Mouse (Mus musculus) embryonic facial prominence, embryonic 14.5 days (tissue): ENCODE measurements around the gene Msantd1. TPM values are rescaled to one million over a fixed set of nuclear protein-coding genes. Genes with fewer than 3 reads are reported as not detected.

Experiments
- ATAC-seq: fragments of 200-750 bp; cut with Nextera tagmentation; 2 replicates; pipeline ENCODE4 v1.8.0; 2017; ENCODE audit warnings: low read depth, moderate number of reproducible peaks, moderate TSS enrichment
- DNase-seq: peaks from one replicate; pipeline ENCODE4 v3.0.0-alpha.2; 2015; ENCODE audit warnings: low spot score
- H3K27ac ChIP-seq: fragments of 300-500 bp; sonication (generic); replicated peaks from 2 replicates; pipeline ENCODE4 v1.5.1; 2014; ENCODE audit warnings: low read depth, mild to moderate bottlenecking, low read length, moderate library complexity
- H3K27me3 ChIP-seq: fragments of 300-500 bp; sonication (generic); replicated peaks from 2 replicates; pipeline ENCODE4 v1.6.1; 2014; ENCODE audit warnings: low read length; ENCODE audit not compliant: control insufficient read depth, insufficient read depth
- H3K36me3 ChIP-seq: fragments of 300-500 bp; sonication (generic); 2 replicates; pipeline ENCODE4 v1.6.1; 2014; ENCODE audit warnings: low read length, mixed read lengths; ENCODE audit not compliant: control insufficient read depth, insufficient read depth
- H3K4me1 ChIP-seq: fragments of 300-500 bp; sonication (generic); 2 replicates; pipeline ENCODE4 v1.6.1; 2014; ENCODE audit warnings: antibody characterized with exemption, low read length; ENCODE audit not compliant: control insufficient read depth, insufficient read depth
- H3K4me2 ChIP-seq: fragments of 300-500 bp; sonication (generic); 2 replicates; pipeline ENCODE4 v1.6.1; 2014; ENCODE audit warnings: low read depth, mild to moderate bottlenecking, low read length, moderate library complexity, mixed read lengths
- H3K4me3 ChIP-seq: fragments of 300-500 bp; sonication (generic); 2 replicates; pipeline ENCODE4 v1.5.1; 2014; ENCODE audit warnings: low read depth, mild to moderate bottlenecking, low read length
- H3K9ac ChIP-seq: fragments of 300-500 bp; sonication (generic); 2 replicates; pipeline ENCODE4 v1.6.1; 2014; ENCODE audit warnings: low read depth, mild to moderate bottlenecking, low read length, moderate library complexity, mixed read lengths
- H3K9me3 ChIP-seq: fragments of 300-500 bp; sonication (generic); 2 replicates; pipeline ENCODE4 v1.6.1; 2016; ENCODE audit warnings: low read length; ENCODE audit not compliant: control insufficient read depth
- WGBS: fragments of 180-500 bp; shearing (Covaris S2); extraction: QIAGEN DNeasy Blood & Tissue Kit; methylation state at CpG from one replicate; pipeline ENCODE4 v1.1.7; 2014; 5-methylcytosine and 5-hydroxymethylcytosine counted together
- polyA plus RNA-seq: library from polyadenylated mRNA; unstranded; fragments of >200 nt; fragmentation: Nextera tagmentation; extraction: Ambion mirVana; gene quantifications from 2 replicates; pipeline ENCODE4 v1.2.1, GENCODE M21; 2014

Gene Msantd1
- polyA plus RNA-seq, 1 experiment from 2014 or later = 1.3 TPM

- Histone ChIP-seq H3K9me3 (no peaks in the 10 kb centered on the region), H3K4me1 (peaks cover 16% of the 10 kb centered on the region), H3K27me3 (no peaks in the 10 kb centered on the region), H3K36me3 (no peaks in the 10 kb centered on the region), H3K9ac (no peak overlapping the region), H3K4me2 (no peak overlapping the region), H3K4me3 (no peak overlapping the region), H3K27ac (peak overlapping the region; percentile 77)
- peak; percentile 33 for DNase-seq
- peak; percentile 44; the same call in 1 of the 2 replicates for ATAC-seq
- WGBS = 32% methylated on average over 11 of the region's 11 CpGs
Measured at GRCm38 (mm10) chr5:34931516-34932457, 24.0 kb downstream of the Msantd1 start.

GRCm38 (mm10) chr5:34932458-34932806, 24.6 kb downstream of the Msantd1 start:
- Histone ChIP-seq H3K9ac (no peak overlapping the region), H3K9me3 (no peaks in the 10 kb centered on the region), H3K27me3 (no peaks in the 10 kb centered on the region), H3K36me3 (no peaks in the 10 kb centered on the region), H3K4me3 (no peak overlapping the region), H3K4me1 (peaks cover 16% of the 10 kb centered on the region), H3K4me2 (no peak overlapping the region), H3K27ac (peak overlapping the region; percentile 77)
- no peak for ATAC-seq
- WGBS = 34% methylated on average over 4 of the region's 4 CpGs
- DNase-seq = no peak

- ATAC-seq = no peak
- Histone ChIP-seq H3K9ac (no peak overlapping the region), H3K36me3 (no peaks in the 10 kb centered on the region), H3K4me1 (peaks cover 16% of the 10 kb centered on the region), H3K4me3 (no peak overlapping the region), H3K27me3 (no peaks in the 10 kb centered on the region), H3K27ac (no peak overlapping the region), H3K9me3 (no peaks in the 10 kb centered on the region), H3K4me2 (no peak overlapping the region)
- no peak for DNase-seq
- WGBS = 89% methylated on average over 1 of the region's 1 CpGs
Measured at GRCm38 (mm10) chr5:34933461-34933860, 25.6 kb downstream of the Msantd1 start.

GRCm38 (mm10) chr5:34941710-34942470, 34.1 kb downstream of the Msantd1 start:
- Histone ChIP-seq H3K9ac (no peak overlapping the region), H3K36me3 (no peaks in the 10 kb centered on the region), H3K9me3 (no peaks in the 10 kb centered on the region), H3K27me3 (no peaks in the 10 kb centered on the region), H3K4me2 (no peak overlapping the region), H3K4me1 (no peaks in the 10 kb centered on the region), H3K27ac (no peak overlapping the region), H3K4me3 (no peak overlapping the region)
- WGBS = 56% methylated on average over 10 of the region's 10 CpGs
- DNase-seq = no peak
- ATAC-seq = no peak

- H3K4me3 ChIP-seq = no peak overlapping the region
- H3K4me1 ChIP-seq = no peaks in the 10 kb centered on the region
- DNase-seq (no peak), ATAC-seq (no peak)
- no peaks in the 10 kb centered on the region for H3K27me3 ChIP-seq
- H3K27ac ChIP-seq = no peak overlapping the region
- H3K4me2 ChIP-seq = no peak overlapping the region
- 76% methylated on average over 3 of the region's 3 CpGs for WGBS
- no peaks in the 10 kb centered on the region for H3K9me3 ChIP-seq
- no peak overlapping the region for H3K9ac ChIP-seq
- H3K36me3 ChIP-seq = no peaks in the 10 kb centered on the region
Measured at GRCm38 (mm10) chr5:34943428-34943827, 35.6 kb downstream of the Msantd1 start.

GRCm38 (mm10) chr5:34948861-34949760, 41.3 kb downstream of the Msantd1 start, which contains the start of gene Rgs12:
Gene Rgs12, plus strand, starts transcription at chr5:34949445.
- Histone ChIP-seq H3K4me2 (peak within 1 kb of the TSS; percentile 77), H3K4me1 (peaks cover 12% of the 10 kb centered on the region), H3K9ac (peak within 1 kb of the TSS; percentile 99), H3K9me3 (peaks cover 5% of the 10 kb centered on the region; the same call in 1 of the 2 replicates), H3K36me3 (peaks cover 12% of the 10 kb centered on the region; the same call in 1 of the 2 replicates), H3K4me3 (peak within 1 kb of the TSS; percentile 94), H3K27ac (peak within 1 kb of the TSS; percentile 90), H3K27me3 (no peaks in the 10 kb centered on the region)
- WGBS = under 1% methylated on average over 41 of the region's 84 CpGs
- DNase-seq (peak; percentile 89), ATAC-seq (peak; percentile 95)

GRCm38 (mm10) chr5:34949769-34950211, 42.0 kb downstream of the Msantd1 start:
- peak; percentile 32 for ATAC-seq
- peak overlapping the region; percentile 77 for H3K4me2 ChIP-seq
- WGBS = under 1% methylated on average over 12 of the region's 12 CpGs

More at GRCm38 (mm10) chr5:34949769-34950211, 42.0 kb downstream of the Msantd1 start:
- no peaks in the 10 kb centered on the region for H3K27me3 ChIP-seq
- H3K9me3 ChIP-seq = peaks cover 5% of the 10 kb centered on the region; the same call in 1 of the 2 replicates
- peak overlapping the region; percentile 99 for H3K9ac ChIP-seq
- peaks cover 12% of the 10 kb centered on the region for H3K4me1 ChIP-seq
- peak overlapping the region; percentile 90 for H3K27ac ChIP-seq
- peak; percentile 36 for DNase-seq
- H3K4me3 ChIP-seq = peak overlapping the region; percentile 94
- peaks cover 12% of the 10 kb centered on the region; the same call in 1 of the 2 replicates for H3K36me3 ChIP-seq
